Mouse (Mus musculus): ENCODE results near the gene Dnaaf1. TPM values are rescaled to one million over a fixed set of nuclear protein-coding genes. Genes with fewer than 3 reads are reported as not detected.

Dnaaf1 gene
- polyA plus RNA-seq, 1 experiment from 2014 or later: 0.39 TPM

GRCm38 (mm10) chr8:119632909-119633308 is 57.9 kb downstream of the Dnaaf1 start:
- no peak overlapping the region for H3K9ac ChIP-seq (ENCODE audit: low read length)
- no peaks in the 10 kb centered on the region for H3K4me1 ChIP-seq (ENCODE audit: control insufficient read depth, insufficient read depth, low read length)
- H3K4me3 ChIP-seq (ENCODE audit: low read depth, low read length): no peak overlapping the region
- no peaks in the 10 kb centered on the region for H3K36me3 ChIP-seq (ENCODE audit: control insufficient read depth, insufficient read depth, low read length)
- ATAC-seq: no peak
- 63% methylated on average over 29 of the region's 29 CpGs for WGBS
- H3K27ac ChIP-seq (ENCODE audit: low read depth, low read length): no peak overlapping the region
- 0 out of 2 replicates have a peak, but pooled peaks cover 11% of the 10 kb centered on the region for H3K27me3 ChIP-seq (replicated peaks; ENCODE audit: control insufficient read depth, insufficient read depth, low read length)
- no peaks in the 10 kb centered on the region for H3K9me3 ChIP-seq (replicated peaks; ENCODE audit: control insufficient read depth, low read length)
- no peak overlapping the region for H3K4me2 ChIP-seq (ENCODE audit: low read length)
- no peak for DNase-seq (ENCODE audit: low spot score)

DNA sequence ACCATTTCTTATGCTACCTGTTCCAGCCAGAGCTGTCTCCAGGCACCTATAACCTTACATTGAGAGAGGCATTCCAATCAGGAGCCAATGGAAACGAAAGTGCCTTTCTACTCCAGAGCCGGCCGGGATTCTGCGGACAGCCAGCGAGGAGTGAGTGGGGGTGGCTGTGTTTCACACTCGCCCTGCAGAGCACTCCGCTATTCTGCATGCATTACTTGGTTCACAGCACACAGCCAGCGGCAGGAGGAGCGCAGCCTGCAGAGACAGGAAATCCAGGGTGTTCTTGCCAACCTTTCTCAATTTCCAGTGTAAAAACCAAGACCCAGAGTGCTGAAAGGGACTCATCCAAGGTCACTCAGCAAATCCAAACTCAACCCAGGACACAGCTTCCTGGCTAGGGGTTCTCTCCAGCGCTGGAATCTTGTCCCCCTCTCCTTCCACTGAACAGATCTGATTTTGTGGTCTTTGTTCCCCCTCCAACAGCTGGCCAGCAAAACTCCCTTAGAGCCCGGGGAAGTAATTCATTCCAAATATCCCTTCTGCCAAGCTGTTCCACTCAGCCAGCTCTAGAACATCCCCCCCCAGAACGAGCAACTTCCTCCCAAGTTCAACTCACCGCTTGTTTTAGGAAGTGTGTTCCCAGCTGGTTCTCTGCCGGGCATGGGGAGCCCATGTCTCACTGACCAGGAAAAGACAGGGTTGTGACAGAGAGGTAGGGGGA is 59.7 kb downstream of the Dnaaf1 start:
- no peaks in the 10 kb centered on the region for H3K9me3 ChIP-seq (replicated peaks; ENCODE audit: control insufficient read depth, low read length)
- ATAC-seq (no peak), DNase-seq (ENCODE audit: low spot score) (peak; percentile 25)
- no peak overlapping the region for H3K27ac ChIP-seq (ENCODE audit: low read depth, low read length)
- no peaks in the 10 kb centered on the region for H3K4me1 ChIP-seq (ENCODE audit: control insufficient read depth, insufficient read depth, low read length)
- H3K27me3 ChIP-seq (replicated peaks; ENCODE audit: control insufficient read depth, insufficient read depth, low read length): 0 out of 2 replicates have a peak, but pooled peaks cover 11% of the 10 kb centered on the region
- 22% methylated on average over 14 of the region's 14 CpGs for WGBS
- H3K4me3 ChIP-seq (ENCODE audit: low read depth, low read length): no peak overlapping the region
- no peaks in the 10 kb centered on the region for H3K36me3 ChIP-seq (ENCODE audit: control insufficient read depth, insufficient read depth, low read length)
- no peak overlapping the region for H3K9ac ChIP-seq (ENCODE audit: low read length)
- H3K4me2 ChIP-seq (ENCODE audit: low read length): no peak overlapping the region

DNA sequence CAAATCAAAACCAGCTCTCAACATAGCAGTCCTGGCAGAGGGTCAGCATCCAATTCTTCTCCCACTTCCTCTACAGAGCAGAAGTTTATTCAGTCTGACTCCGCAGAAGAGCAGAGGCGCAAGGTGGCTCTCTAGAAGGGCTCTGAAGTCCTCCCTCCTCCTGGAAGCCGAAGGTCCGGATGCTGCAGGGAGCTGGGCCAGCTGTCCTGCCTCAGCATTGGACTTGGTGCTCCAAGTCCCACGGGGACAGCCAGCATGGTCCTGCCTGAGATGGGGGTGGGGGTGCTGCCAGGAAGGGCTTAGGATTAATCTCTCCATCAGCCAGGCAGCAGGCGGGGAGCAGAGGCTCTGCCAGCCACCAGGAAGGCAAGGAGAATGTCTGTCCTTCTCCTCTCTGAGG is 60.3 kb downstream of the Dnaaf1 start, which contains the start of gene Kcng4:
Gene Kcng4, minus strand, starts transcription at position 303 of the 400 bp plus-strand sequence.
- WGBS: 34% methylated on average over 6 of the region's 6 CpGs
- Histone ChIP-seq H3K4me2 (ENCODE audit: low read length) (no peak within 1 kb of the TSS), H3K4me3 (ENCODE audit: low read depth, low read length) (no peak within 1 kb of the TSS), H3K27ac (ENCODE audit: low read depth, low read length) (no peak within 1 kb of the TSS), H3K9me3 (replicated peaks; ENCODE audit: control insufficient read depth, low read length) (no peaks in the 10 kb centered on the region), H3K4me1 (ENCODE audit: control insufficient read depth, insufficient read depth, low read length) (no peaks in the 10 kb centered on the region), H3K9ac (ENCODE audit: low read length) (no peak within 1 kb of the TSS), H3K36me3 (ENCODE audit: control insufficient read depth, insufficient read depth, low read length) (no peaks in the 10 kb centered on the region), H3K27me3 (replicated peaks; ENCODE audit: control insufficient read depth, insufficient read depth, low read length) (0 out of 2 replicates have a peak, but pooled peaks cover 11% of the 10 kb centered on the region)
- ATAC-seq (no peak), DNase-seq (ENCODE audit: low spot score) (no peak)

- Histone ChIP-seq H3K36me3 (ENCODE audit: control insufficient read depth, insufficient read depth, low read length) (no peaks in the 10 kb centered on the region), H3K4me2 (ENCODE audit: low read length) (no peak overlapping the region), H3K4me1 (ENCODE audit: control insufficient read depth, insufficient read depth, low read length) (no peaks in the 10 kb centered on the region), H3K27me3 (replicated peaks; ENCODE audit: control insufficient read depth, insufficient read depth, low read length) (0 out of 2 replicates have a peak, but pooled peaks cover 11% of the 10 kb centered on the region), H3K4me3 (ENCODE audit: low read depth, low read length) (no peak overlapping the region), H3K9me3 (replicated peaks; ENCODE audit: control insufficient read depth, low read length) (no peaks in the 10 kb centered on the region), H3K9ac (ENCODE audit: low read length) (no peak overlapping the region), H3K27ac (ENCODE audit: low read depth, low read length) (no peak overlapping the region)
- ATAC-seq: no peak
- WGBS: 80% methylated on average over 2 of the region's 2 CpGs
- DNase-seq (ENCODE audit: low spot score): no peak
Measured at GRCm38 (mm10) chr8:119635958-119636357, 60.9 kb downstream of the Dnaaf1 start.

DNA sequence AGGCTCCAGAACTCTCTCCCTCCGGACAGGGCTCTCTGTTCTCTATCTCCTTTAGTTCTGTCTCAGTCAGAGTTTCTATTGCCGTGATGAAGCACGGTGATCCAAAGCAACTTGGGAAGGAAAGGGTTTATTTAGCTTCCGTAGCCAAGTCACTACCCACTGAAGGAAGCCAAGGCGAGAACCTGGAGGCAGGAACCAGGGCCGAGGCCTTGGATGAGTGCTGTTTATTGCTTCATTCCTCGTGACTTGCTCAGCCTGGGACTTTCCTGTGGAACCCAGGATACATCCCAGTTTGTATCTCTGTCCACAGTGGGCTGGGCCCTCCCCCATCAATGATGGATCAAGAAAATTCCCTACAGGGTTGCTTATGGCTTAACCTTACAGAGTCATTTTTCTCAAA is 61.7 kb downstream of the Dnaaf1 start:
- H3K9me3 ChIP-seq (replicated peaks; ENCODE audit: control insufficient read depth, low read length): no peaks in the 10 kb centered on the region
- 69% methylated on average over 7 of the region's 7 CpGs for WGBS
- DNase-seq (ENCODE audit: low spot score): no peak
- H3K36me3 ChIP-seq (ENCODE audit: control insufficient read depth, insufficient read depth, low read length): no peaks in the 10 kb centered on the region
- H3K4me3 ChIP-seq (ENCODE audit: low read depth, low read length): no peak overlapping the region
- H3K27ac ChIP-seq (ENCODE audit: low read depth, low read length): no peak overlapping the region
- H3K4me2 ChIP-seq (ENCODE audit: low read length): no peak overlapping the region
- 0 out of 2 replicates have a peak, but pooled peaks cover 11% of the 10 kb centered on the region for H3K27me3 ChIP-seq (replicated peaks; ENCODE audit: control insufficient read depth, insufficient read depth, low read length)
- no peak overlapping the region for H3K9ac ChIP-seq (ENCODE audit: low read length)
- no peak for ATAC-seq
- H3K4me1 ChIP-seq (ENCODE audit: control insufficient read depth, insufficient read depth, low read length): no peaks in the 10 kb centered on the region

DNA sequence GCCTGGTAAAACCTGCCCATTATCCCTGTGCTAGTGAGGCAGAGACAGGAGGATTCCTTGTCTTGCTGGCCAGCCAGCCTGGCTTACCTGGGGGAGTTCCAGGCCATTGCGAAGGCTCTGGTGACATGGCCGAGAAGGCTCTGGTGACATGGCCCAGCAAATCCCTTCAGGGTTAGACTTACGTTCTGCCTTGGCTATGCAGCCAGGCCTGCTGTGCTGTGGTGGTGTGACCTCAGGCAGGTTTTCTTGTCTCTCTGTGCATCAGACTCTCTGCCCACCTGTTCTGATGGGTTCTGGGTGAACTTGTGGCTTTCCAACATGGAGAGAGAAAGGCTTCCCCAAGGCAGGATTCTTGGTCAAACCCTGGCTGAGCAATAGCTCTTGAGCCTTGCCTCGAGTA is 62.3 kb downstream of the Dnaaf1 start:
- Histone ChIP-seq H3K4me2 (ENCODE audit: low read length) (no peak overlapping the region), H3K27ac (ENCODE audit: low read depth, low read length) (no peak overlapping the region), H3K4me1 (ENCODE audit: control insufficient read depth, insufficient read depth, low read length) (no peaks in the 10 kb centered on the region), H3K9me3 (replicated peaks; ENCODE audit: control insufficient read depth, low read length) (no peaks in the 10 kb centered on the region), H3K36me3 (ENCODE audit: control insufficient read depth, insufficient read depth, low read length) (no peaks in the 10 kb centered on the region), H3K4me3 (ENCODE audit: low read depth, low read length) (no peak overlapping the region), H3K27me3 (replicated peaks; ENCODE audit: control insufficient read depth, insufficient read depth, low read length) (0 out of 2 replicates have a peak, but pooled peaks cover 11% of the 10 kb centered on the region), H3K9ac (ENCODE audit: low read length) (no peak overlapping the region)
- DNase-seq (ENCODE audit: low spot score): no peak
- no peak for ATAC-seq
- WGBS: 88% methylated on average over 4 of the region's 4 CpGs

DNA sequence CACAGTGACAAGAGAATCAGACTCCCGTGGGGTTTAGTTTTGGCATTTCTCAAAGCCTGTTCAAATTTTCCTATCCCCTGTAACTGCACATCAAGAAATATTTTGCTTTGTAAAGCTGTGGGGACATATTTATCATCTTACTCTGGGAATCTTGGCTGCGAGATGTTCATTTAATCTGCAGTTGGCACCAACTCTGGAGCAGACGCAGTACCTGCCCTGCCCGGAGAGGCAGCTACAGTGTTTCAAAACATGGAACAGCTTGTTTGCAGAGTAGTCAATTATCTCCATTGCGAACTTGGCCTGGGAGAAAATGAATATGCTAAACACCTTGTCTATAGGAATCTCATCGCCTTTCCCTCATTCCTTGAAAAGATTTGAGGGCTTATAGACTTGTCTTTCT is 63.2 kb downstream of the Dnaaf1 start:
- no peak for ATAC-seq
- Histone ChIP-seq H3K4me2 (ENCODE audit: low read length) (no peak overlapping the region), H3K27ac (ENCODE audit: low read depth, low read length) (no peak overlapping the region), H3K9ac (ENCODE audit: low read length) (no peak overlapping the region), H3K27me3 (replicated peaks; ENCODE audit: control insufficient read depth, insufficient read depth, low read length) (0 out of 2 replicates have a peak, but pooled peaks cover 10% of the 10 kb centered on the region), H3K36me3 (ENCODE audit: control insufficient read depth, insufficient read depth, low read length) (no peaks in the 10 kb centered on the region), H3K4me3 (ENCODE audit: low read depth, low read length) (no peak overlapping the region), H3K9me3 (replicated peaks; ENCODE audit: control insufficient read depth, low read length) (no peaks in the 10 kb centered on the region), H3K4me1 (ENCODE audit: control insufficient read depth, insufficient read depth, low read length) (no peaks in the 10 kb centered on the region)
- WGBS: 48% methylated on average over 6 of the region's 6 CpGs
- peak; percentile 29 for DNase-seq (ENCODE audit: low spot score)

DNA sequence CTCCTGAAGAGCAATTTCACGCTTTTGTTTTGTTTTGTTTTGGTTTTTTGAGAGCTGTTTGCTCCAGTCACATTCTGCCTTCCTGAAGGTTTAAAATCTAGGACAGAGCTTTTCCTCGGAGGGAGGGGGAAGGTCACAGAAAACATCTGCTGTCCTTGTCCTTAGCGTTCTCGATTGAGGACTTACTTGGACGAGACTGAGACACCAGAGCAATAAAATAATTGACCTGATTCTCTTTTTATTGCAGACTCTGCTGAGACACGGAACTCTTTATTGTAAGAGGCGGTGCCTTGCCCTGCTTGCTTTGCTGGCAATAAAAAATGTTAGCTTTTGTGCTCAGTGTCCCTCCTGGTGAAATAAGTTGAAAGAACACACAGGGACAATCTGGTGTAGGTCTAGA is 64.8 kb downstream of the Dnaaf1 start:
- Histone ChIP-seq H3K9ac (ENCODE audit: low read length) (no peak overlapping the region), H3K4me2 (ENCODE audit: low read length) (no peak overlapping the region), H3K4me3 (ENCODE audit: low read depth, low read length) (no peak overlapping the region), H3K36me3 (ENCODE audit: control insufficient read depth, insufficient read depth, low read length) (no peaks in the 10 kb centered on the region), H3K9me3 (replicated peaks; ENCODE audit: control insufficient read depth, low read length) (no peaks in the 10 kb centered on the region), H3K27me3 (replicated peaks; ENCODE audit: control insufficient read depth, insufficient read depth, low read length) (no peaks in the 10 kb centered on the region), H3K27ac (ENCODE audit: low read depth, low read length) (no peak overlapping the region), H3K4me1 (ENCODE audit: control insufficient read depth, insufficient read depth, low read length) (no peaks in the 10 kb centered on the region)
- 77% methylated on average over 7 of the region's 7 CpGs for WGBS
- ATAC-seq (no peak), DNase-seq (ENCODE audit: low spot score) (no peak)

DNA sequence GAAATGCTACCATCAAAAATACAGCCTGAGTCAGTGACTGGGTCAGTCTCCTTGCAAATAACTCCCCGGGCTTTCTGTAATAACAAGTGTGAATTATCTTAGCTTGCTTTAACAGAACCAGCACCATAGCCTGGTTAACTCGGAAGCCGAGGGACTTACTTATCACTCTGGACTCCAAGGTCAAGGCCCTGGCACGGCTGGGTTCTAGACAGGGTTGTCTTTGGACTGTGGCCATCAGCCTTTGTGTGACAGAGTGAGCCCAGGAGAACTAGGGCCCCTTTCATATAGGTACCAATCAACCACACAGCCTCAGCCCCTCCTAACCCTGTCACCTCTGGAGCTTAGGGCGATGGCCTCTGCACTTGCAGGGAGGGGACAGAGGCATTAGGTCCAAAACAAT is 66.0 kb downstream of the Dnaaf1 start:
- Histone ChIP-seq H3K9me3 (replicated peaks; ENCODE audit: control insufficient read depth, low read length) (no peaks in the 10 kb centered on the region), H3K4me3 (ENCODE audit: low read depth, low read length) (no peak overlapping the region), H3K27me3 (replicated peaks; ENCODE audit: control insufficient read depth, insufficient read depth, low read length) (no peaks in the 10 kb centered on the region), H3K4me2 (ENCODE audit: low read length) (no peak overlapping the region), H3K9ac (ENCODE audit: low read length) (no peak overlapping the region), H3K27ac (ENCODE audit: low read depth, low read length) (no peak overlapping the region), H3K36me3 (ENCODE audit: control insufficient read depth, insufficient read depth, low read length) (no peaks in the 10 kb centered on the region), H3K4me1 (ENCODE audit: control insufficient read depth, insufficient read depth, low read length) (no peaks in the 10 kb centered on the region)
- 82% methylated on average over 5 of the region's 5 CpGs for WGBS
- DNase-seq (ENCODE audit: low spot score) (no peak), ATAC-seq (no peak)

Measured in forebrain, embryonic 14.5 days (tissue).